In the genomic region with DNA sequence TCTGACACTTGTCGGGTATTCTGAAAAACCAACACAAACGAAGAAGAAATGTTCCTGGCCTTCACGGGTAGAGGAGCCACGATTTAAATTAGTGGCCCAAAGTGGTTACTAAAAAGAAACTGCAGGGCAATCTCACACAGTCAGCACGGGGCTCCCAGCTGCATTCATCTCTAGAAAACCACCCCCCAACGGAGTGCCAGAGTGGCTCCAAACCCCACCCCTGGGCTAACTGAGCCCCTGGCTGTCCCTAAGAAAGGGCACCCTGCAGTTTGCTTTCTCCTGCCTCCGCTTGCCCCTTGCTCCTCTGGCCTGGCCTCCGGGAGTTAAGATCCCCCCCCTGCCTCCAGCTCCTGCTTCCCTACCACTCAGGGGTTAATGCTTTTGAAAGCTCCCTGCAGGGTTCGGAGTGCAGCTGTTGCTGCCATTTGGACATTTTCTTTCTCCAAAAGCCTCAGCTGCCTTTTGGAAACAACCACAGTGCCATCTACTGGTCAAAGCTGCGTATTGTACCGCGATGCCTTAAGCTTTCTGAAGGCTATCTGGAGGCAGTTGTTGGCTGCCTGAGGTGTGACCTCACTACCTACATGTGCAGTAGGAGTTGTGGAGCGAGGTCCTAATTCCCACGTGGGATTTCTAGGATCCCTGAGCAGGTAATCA, we compare ENCODE assay signal across 8 mouse cellular contexts.
DNase-seq lines count a peak whose midpoint lies in the region; ATAC-seq and TF ChIP-seq lines count a peak whose summit lies in the region.

No protein-coding gene starts in this region.

- H3K4me3 ChIP-seq in forebrain, embryonic 15.5 days, result peak overlapping the region; percentile 22
- H3K4me3 ChIP-seq in liver, postnatal 0 days (ENCODE audit: low read depth, low read length), result no peak overlapping the region
- H3K4me3 ChIP-seq in olfactory bulb, adult 2 months (ENCODE audit: insufficient read depth, low read depth, low read length), result peak overlapping the region; percentile 20

- DNase-seq in ES-CJ7 (ENCODE audit: low read depth, low spot score), result peak; percentile 97
- peak; percentile 75 to 89 for DNase-seq in heart, postnatal 14 days
- DNase-seq in layer of hippocampus, adult 11-12 months (ENCODE audit: low spot score), result peak; percentile 84
- peak; percentile 70 for DNase-seq in liver, postnatal 0 days
- DNase-seq in thymus, postnatal 14 days, result peak; percentile 53

- H3K36me3 ChIP-seq in forebrain, embryonic 15.5 days, result no peaks in the 10 kb centered on the region
- H3K36me3 ChIP-seq in liver, postnatal 0 days (replicated peaks; ENCODE audit: insufficient read depth, low read length), result no peaks in the 10 kb centered on the region

- WGBS in forebrain, embryonic 15.5 days, result 2% methylated on average over 14 of the region's 14 CpGs
- 12% methylated on average over 14 of the region's 14 CpGs for WGBS in liver, postnatal 0 days (ENCODE audit: insufficient replicate concordance)
- whole genome bisulfite sequencing in olfactory bulb, adult 2 months, result 7% methylated on average over 14 of the region's 14 CpGs

- peak overlapping the region; percentile 37; the same call in 1 of the 2 replicates for H3K9ac ChIP-seq in forebrain, embryonic 15.5 days (replicated peaks)
- no peak overlapping the region for H3K9ac ChIP-seq in liver, postnatal 0 days (replicated peaks)

- TF ChIP-seq EP300 in liver, postnatal 0 days (IDR thresholded peaks at IDR 0.05; ENCODE audit: low read depth), result no peak

- peaks cover 16% of the 10 kb centered on the region for H3K4me1 ChIP-seq in forebrain, embryonic 15.5 days
- H3K4me1 ChIP-seq in liver, postnatal 0 days (ENCODE audit: insufficient read depth), result peaks cover 2% of the 10 kb centered on the region; the same call in 1 of the 2 replicates
- H3K4me1 ChIP-seq in olfactory bulb, adult 2 months (ENCODE audit: control insufficient read depth, insufficient read depth, low read length), result peaks cover 3% of the 10 kb centered on the region; the same call in 1 of the 2 replicates

- H3K4me2 ChIP-seq in forebrain, embryonic 15.5 days (replicated peaks), result peak overlapping the region; percentile 46
- peak overlapping the region; percentile 35; the same call in 1 of the 2 replicates for H3K4me2 ChIP-seq in liver, postnatal 0 days (ENCODE audit: low read depth, low read length)

- TF ChIP-seq CTCF in liver, postnatal 0 days (IDR thresholded peaks at IDR 0.05; ENCODE audit: low read depth), result peak; percentile 87
- peak; percentile 47 for TF ChIP-seq CTCF in olfactory bulb, adult 2 months (IDR thresholded peaks at IDR 0.05; ENCODE audit: insufficient read depth, low read depth, low read length)

- H3K27ac ChIP-seq in forebrain, embryonic 15.5 days (replicated peaks), result peak overlapping the region; percentile 91
- H3K27ac ChIP-seq in liver, postnatal 0 days (ENCODE audit: low read depth), result no peak overlapping the region
- no peak overlapping the region for H3K27ac ChIP-seq in olfactory bulb, adult 2 months (ENCODE audit: insufficient read depth, low read depth, low read length)

- intact Hi-C loops in heart, postnatal 14 days (cut with DNase I), result loop anchor here (10.0 kb wide), 3 partner anchors 202 to 1892 kb away; no protein-coding TSS in a partner anchor

- peak; percentile 77 for ATAC-seq in cerebellum, adult (ENCODE audit: insufficient number of reproducible peaks, low FRiP score, low TSS enrichment)
- ATAC-seq in forebrain, embryonic 15.5 days (replicated peaks), result peak; percentile 94
- peak; percentile 62; the same call in 1 of the 2 replicates for ATAC-seq in liver, postnatal 0 days

- no peaks in the 10 kb centered on the region for H3K27me3 ChIP-seq in forebrain, embryonic 15.5 days
- H3K27me3 ChIP-seq in liver, postnatal 0 days (ENCODE audit: insufficient read depth, low read length), result no peaks in the 10 kb centered on the region

- no peaks in the 10 kb centered on the region for H3K9me3 ChIP-seq in forebrain, embryonic 15.5 days
- H3K9me3 ChIP-seq in liver, postnatal 0 days (ENCODE audit: low read length), result no peaks in the 10 kb centered on the region

- no peak for TF ChIP-seq POLR2A in olfactory bulb, adult 2 months (IDR thresholded peaks at IDR 0.05; ENCODE audit: insufficient read depth, low read depth, low read length)
